Mouse (Mus musculus): ENCODE data around the gene Sumf1. TPM values are rescaled to one million over a fixed set of nuclear protein-coding genes. Genes with fewer than 3 reads are reported as not detected.
A peak's percentile ranks its signal among the peaks of the same experiment; 100 is the strongest.

Sumf1 gene
- polyA plus RNA-seq, 1 experiment: 19.1 TPM

GRCm38 (mm10) chr6:108110336-108110735 is 75.0 kb downstream of the Sumf1 start:
- H3K27me3 ChIP-seq (ENCODE audit: control insufficient read depth, insufficient read depth, low read length): no peaks in the 10 kb centered on the region
- TF ChIP-seq POLR2A (IDR thresholded peaks at IDR 0.05; ENCODE audit: low read depth, low read length) (no peak), CTCF (IDR thresholded peaks at IDR 0.05; ENCODE audit: extremely low read depth, insufficient read depth, insufficient read length, insufficient replicate concordance) (no peak)
- no peaks in the 10 kb centered on the region for H3K4me1 ChIP-seq (ENCODE audit: control insufficient read depth, insufficient read depth, insufficient read length)
- 91% methylated on average over 4 of the region's 4 CpGs for WGBS
- H3K4me3 ChIP-seq (ENCODE audit: extremely low read depth, insufficient read depth, insufficient read length): no peak overlapping the region
- no peak overlapping the region for H3K27ac ChIP-seq (ENCODE audit: insufficient read depth, low read length)
- DNase-seq (ENCODE audit: low read depth in 1 of 2, low spot score in 2 of 2): no peak
- peaks cover 6% of the 10 kb centered on the region for H3K36me3 ChIP-seq (ENCODE audit: control insufficient read depth, insufficient read depth, low read length)

- Histone ChIP-seq H3K27ac (ENCODE audit: insufficient read depth, low read length) (no peak overlapping the region), H3K27me3 (ENCODE audit: control insufficient read depth, insufficient read depth, low read length) (no peaks in the 10 kb centered on the region), H3K4me3 (ENCODE audit: extremely low read depth, insufficient read depth, insufficient read length) (no peak overlapping the region), H3K36me3 (ENCODE audit: control insufficient read depth, insufficient read depth, low read length) (peaks cover 6% of the 10 kb centered on the region), H3K4me1 (ENCODE audit: control insufficient read depth, insufficient read depth, insufficient read length) (no peaks in the 10 kb centered on the region)
- no peak for DNase-seq (ENCODE audit: low read depth in 1 of 2, low spot score in 2 of 2)
- no peak for TF ChIP-seq POLR2A (IDR thresholded peaks at IDR 0.05; ENCODE audit: low read depth, low read length)
- TF ChIP-seq CTCF (IDR thresholded peaks at IDR 0.05; ENCODE audit: extremely low read depth, insufficient read depth, insufficient read length, insufficient replicate concordance): no peak
Measured at GRCm38 (mm10) chr6:108107376-108107775, 78.0 kb downstream of the Sumf1 start.

- no peak for DNase-seq (ENCODE audit: low read depth in 1 of 2, low spot score in 2 of 2)
- Histone ChIP-seq H3K4me3 (ENCODE audit: extremely low read depth, insufficient read depth, insufficient read length) (no peak overlapping the region), H3K4me1 (ENCODE audit: control insufficient read depth, insufficient read depth, insufficient read length) (no peaks in the 10 kb centered on the region), H3K27me3 (ENCODE audit: control insufficient read depth, insufficient read depth, low read length) (no peaks in the 10 kb centered on the region), H3K36me3 (ENCODE audit: control insufficient read depth, insufficient read depth, low read length) (no peaks in the 10 kb centered on the region), H3K27ac (ENCODE audit: insufficient read depth, low read length) (no peak overlapping the region)
- TF ChIP-seq POLR2A (IDR thresholded peaks at IDR 0.05; ENCODE audit: low read depth, low read length) (no peak), CTCF (IDR thresholded peaks at IDR 0.05; ENCODE audit: extremely low read depth, insufficient read depth, insufficient read length, insufficient replicate concordance) (no peak)
- WGBS: 92% methylated on average over 10 of the region's 10 CpGs
Measured at GRCm38 (mm10) chr6:108101936-108102830, 83.2 kb downstream of the Sumf1 start.

GRCm38 (mm10) chr6:108098846-108099217 is 86.5 kb downstream of the Sumf1 start:
- Histone ChIP-seq H3K4me1 (ENCODE audit: control insufficient read depth, insufficient read depth, insufficient read length) (no peaks in the 10 kb centered on the region), H3K27ac (ENCODE audit: insufficient read depth, low read length) (no peak overlapping the region), H3K36me3 (ENCODE audit: control insufficient read depth, insufficient read depth, low read length) (no peaks in the 10 kb centered on the region), H3K4me3 (ENCODE audit: extremely low read depth, insufficient read depth, insufficient read length) (no peak overlapping the region), H3K27me3 (ENCODE audit: control insufficient read depth, insufficient read depth, low read length) (no peaks in the 10 kb centered on the region)
- TF ChIP-seq CTCF (IDR thresholded peaks at IDR 0.05; ENCODE audit: extremely low read depth, insufficient read depth, insufficient read length, insufficient replicate concordance): no peak
- no peak for TF ChIP-seq POLR2A (IDR thresholded peaks at IDR 0.05; ENCODE audit: low read depth, low read length)
- DNase-seq (ENCODE audit: low read depth in 1 of 2, low spot score in 2 of 2): no peak
- 84% methylated on average over 3 of the region's 3 CpGs for WGBS

- DNase-seq (ENCODE audit: low read depth in 1 of 2, low spot score in 2 of 2): peak; percentile 49 to 68
- 7% methylated on average over 9 of the region's 9 CpGs for WGBS
- Histone ChIP-seq H3K4me3 (ENCODE audit: extremely low read depth, insufficient read depth, insufficient read length) (no peak overlapping the region), H3K27me3 (ENCODE audit: control insufficient read depth, insufficient read depth, low read length) (no peaks in the 10 kb centered on the region), H3K36me3 (ENCODE audit: control insufficient read depth, insufficient read depth, low read length) (no peaks in the 10 kb centered on the region), H3K4me1 (ENCODE audit: control insufficient read depth, insufficient read depth, insufficient read length) (no peaks in the 10 kb centered on the region), H3K27ac (ENCODE audit: insufficient read depth, low read length) (no peak overlapping the region)
- TF ChIP-seq CTCF (IDR thresholded peaks at IDR 0.05; ENCODE audit: extremely low read depth, insufficient read depth, insufficient read length, insufficient replicate concordance) (peak; percentile 51; the same call in 1 of the 2 replicates), POLR2A (IDR thresholded peaks at IDR 0.05; ENCODE audit: low read depth, low read length) (no peak)
Measured at GRCm38 (mm10) chr6:108098171-108098845, 87.1 kb downstream of the Sumf1 start.

GRCm38 (mm10) chr6:108095445-108095844 is 89.9 kb downstream of the Sumf1 start:
- Histone ChIP-seq H3K4me3 (ENCODE audit: extremely low read depth, insufficient read depth, insufficient read length) (no peak overlapping the region), H3K36me3 (ENCODE audit: control insufficient read depth, insufficient read depth, low read length) (no peaks in the 10 kb centered on the region), H3K27ac (ENCODE audit: insufficient read depth, low read length) (no peak overlapping the region), H3K27me3 (ENCODE audit: control insufficient read depth, insufficient read depth, low read length) (no peaks in the 10 kb centered on the region), H3K4me1 (ENCODE audit: control insufficient read depth, insufficient read depth, insufficient read length) (no peaks in the 10 kb centered on the region)
- 90% methylated on average over 5 of the region's 5 CpGs for WGBS
- no peak for TF ChIP-seq POLR2A (IDR thresholded peaks at IDR 0.05; ENCODE audit: low read depth, low read length)
- no peak for TF ChIP-seq CTCF (IDR thresholded peaks at IDR 0.05; ENCODE audit: extremely low read depth, insufficient read depth, insufficient read length, insufficient replicate concordance)
- DNase-seq (ENCODE audit: low read depth in 1 of 2, low spot score in 2 of 2): no peak

Data from spleen, adult 2 months (tissue).